Mouse (Mus musculus) right cerebral cortex, postnatal 25 days (tissue): ENCODE measurements around the gene Baz2a.
A peak's percentile ranks its signal among the peaks of the same experiment; 100 is the strongest.
"Not testable (repeated sequence)": the region's sequence is repeated elsewhere in the genome, so short reads cannot be mapped to it uniquely, and the experiment has no call there.

ENCODE experiments used
- DNase-seq: peaks from one replicate; pipeline ENCODE4 v3.0.0; 2022

Baz2a gene

GRCm38 (mm10) chr10:128125951-128126350 is 34.6 kb downstream of the Baz2a start:
- DNase-seq: no peak

- DNase-seq: no peak
Measured at GRCm38 (mm10) chr10:128127497-128127896, 36.1 kb downstream of the Baz2a start.

DNA sequence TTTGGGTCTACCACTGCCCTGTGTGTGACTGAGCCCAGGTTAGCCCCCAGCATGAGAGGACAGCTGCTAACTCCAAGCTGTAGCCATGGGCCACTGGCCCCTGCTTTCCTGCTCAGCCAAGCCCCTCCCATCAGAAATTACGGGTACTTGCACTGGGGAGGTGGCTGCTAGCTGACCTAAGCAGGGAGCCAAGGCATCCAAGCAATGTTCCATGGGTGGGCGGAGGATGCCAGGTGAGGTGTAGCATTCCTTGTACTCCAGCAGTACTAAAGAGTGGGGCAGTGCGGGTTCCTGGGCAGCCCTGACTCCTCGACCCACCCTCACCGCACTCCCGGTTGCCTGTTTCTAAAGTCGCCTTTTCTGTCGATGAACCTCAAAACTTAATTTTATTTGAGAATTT is 36.8 kb downstream of the Baz2a start:
- no peak for DNase-seq

GRCm38 (mm10) chr10:128131297-128131696 is 39.9 kb downstream of the Baz2a start:
- DNase-seq: no peak

DNA sequence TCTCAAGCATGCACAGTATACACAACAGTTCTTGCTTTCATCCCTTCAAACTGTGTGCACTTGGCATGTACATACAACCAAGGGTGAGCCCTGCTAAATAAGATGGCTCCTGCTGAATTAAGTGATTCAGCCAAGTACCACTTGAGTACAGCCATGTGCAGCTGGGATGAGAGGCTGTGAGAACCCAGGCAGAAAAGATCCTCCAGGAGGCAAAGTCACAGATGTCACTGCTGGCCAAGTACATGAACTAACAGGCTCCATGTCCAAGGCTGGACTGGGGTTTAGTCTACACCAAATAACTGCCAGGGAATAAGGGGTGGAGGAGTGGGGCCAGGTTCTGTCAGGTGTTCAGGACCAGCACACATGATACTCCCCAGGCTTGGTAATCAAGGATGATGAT is 40.4 kb downstream of the Baz2a start:
- no peak for DNase-seq

DNA sequence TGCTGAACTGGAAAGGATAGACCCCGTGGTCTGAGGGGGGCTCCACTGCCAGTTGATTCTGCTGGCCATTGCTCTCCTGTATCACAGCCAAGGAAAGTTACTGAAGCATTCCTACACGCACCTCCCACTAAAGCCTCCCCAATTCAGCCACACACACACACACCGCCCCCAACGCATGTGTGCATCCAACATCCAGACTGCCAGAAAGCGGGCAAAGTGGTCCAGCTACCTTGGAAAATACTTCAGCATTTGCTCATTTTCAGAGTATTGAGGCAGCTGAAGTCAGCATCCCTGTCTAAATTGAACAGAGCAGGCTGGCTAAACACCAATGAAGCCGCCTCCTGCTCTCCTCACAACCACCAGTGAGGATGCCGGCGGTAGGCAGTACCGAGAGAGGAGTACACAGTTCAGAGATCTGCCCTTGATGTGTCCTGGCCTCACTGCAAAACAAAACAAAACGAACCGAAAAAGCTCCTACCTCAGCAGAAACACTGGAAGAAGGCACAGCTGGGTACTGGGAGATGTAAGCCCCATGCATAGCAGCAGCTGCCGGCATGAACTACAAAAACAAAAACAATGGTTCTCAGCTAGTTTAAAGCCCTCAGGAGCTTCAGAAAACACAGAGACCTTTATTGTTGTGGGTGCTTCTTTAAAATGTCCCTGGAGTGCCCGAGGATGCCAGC is 42.4 kb downstream of the Baz2a start:
- peak; percentile 72 for DNase-seq

DNA sequence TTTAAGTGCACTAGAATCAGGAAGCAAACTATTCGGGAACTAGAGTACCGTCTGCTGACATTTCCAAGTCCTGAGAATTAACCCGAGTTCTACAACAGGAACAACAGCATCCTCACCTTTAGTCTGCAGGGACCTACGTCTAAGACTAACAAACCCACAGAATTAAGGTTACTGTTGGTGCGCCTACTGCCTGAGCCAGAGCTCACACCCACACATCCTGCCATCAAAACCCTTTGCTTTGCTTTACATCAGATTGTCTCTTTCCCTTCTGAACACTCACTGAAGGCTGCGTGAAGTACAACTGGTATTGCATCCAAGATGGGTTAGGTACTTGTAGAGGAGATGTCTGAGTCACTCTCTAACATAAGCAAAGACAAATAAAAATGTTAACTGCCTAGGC is 44.0 kb downstream of the Baz2a start:
- DNase-seq: no peak

DNA sequence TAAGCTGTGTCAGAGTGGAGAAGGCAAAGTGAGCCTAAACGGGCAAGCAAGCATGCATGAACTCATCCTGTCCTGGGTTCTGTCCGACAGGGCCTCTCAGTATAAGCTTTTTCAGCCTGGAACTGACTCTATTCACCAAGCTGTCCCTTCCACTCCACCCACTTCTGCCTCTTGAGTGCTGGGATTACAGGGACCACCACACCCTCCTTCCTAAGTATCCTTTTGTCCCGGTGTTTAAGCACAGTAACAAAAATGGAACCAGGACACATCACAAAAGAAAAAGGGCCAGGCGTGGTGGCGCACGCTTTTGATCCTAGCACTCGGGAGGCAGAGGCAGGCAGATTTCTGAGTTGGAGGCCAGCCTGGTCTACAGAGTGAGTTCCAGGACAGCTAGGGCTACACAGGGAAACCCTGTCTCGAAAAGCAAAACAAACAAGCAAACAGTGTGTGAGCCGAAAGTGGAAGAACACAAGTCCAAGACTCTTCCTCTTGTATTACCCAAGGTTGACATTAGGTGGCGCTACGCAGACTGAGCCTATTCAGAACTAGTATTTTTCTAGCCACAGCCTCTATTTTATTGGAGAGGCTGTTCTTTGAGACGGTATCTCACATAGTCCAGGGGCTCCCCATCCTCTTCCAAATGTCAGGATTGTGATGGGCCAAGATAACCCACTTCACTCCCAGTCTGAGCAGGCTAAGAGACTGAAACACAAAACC is 49.0 kb downstream of the Baz2a start:
- no peak for DNase-seq

DNA sequence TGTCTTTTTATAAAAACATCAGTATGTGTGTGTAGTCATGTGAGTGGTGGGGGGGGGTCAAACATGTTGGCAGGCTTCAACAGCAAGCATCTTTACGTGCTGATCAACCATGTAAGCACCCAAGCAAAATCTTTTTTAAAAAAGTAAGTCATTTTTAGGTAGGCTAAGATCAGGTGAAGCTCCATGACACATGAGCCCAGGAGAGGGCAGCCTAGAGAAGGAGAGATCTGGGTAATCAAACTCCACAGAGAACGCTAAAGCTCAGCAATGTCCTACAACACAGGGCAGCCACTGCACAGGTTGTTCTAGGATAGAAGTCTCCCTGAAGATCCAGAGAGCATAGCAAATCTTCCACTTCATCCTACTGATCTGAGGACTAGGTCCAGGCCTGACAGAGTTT is 50.8 kb downstream of the Baz2a start:
- no peak for DNase-seq

GRCm38 (mm10) chr10:128143659-128144058 is 52.3 kb downstream of the Baz2a start:
- DNase-seq: no peak

DNA sequence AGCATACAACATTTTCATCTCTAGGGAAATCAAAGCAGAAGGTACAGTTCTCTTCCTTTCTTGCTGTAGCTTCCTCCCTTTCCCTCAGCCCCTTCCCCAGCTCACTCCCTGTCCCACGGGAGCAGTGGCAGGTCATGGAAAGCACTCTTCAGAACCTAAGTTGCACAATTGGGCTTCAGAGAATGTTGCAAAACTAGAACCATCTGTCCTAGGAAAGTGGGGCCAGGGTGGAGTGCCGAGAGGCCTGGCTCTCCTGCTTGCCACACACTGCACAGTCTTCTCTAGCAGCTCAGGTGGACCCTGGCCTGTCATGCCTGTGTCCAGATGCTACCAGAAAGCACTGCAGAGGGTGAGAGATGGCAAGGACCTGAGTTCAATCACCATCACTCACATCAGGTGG is 53.6 kb downstream of the Baz2a start:
- DNase-seq: no peak

GRCm38 (mm10) chr10:128148789-128149365 is 57.5 kb downstream of the Baz2a start:
- no peak for DNase-seq

DNA sequence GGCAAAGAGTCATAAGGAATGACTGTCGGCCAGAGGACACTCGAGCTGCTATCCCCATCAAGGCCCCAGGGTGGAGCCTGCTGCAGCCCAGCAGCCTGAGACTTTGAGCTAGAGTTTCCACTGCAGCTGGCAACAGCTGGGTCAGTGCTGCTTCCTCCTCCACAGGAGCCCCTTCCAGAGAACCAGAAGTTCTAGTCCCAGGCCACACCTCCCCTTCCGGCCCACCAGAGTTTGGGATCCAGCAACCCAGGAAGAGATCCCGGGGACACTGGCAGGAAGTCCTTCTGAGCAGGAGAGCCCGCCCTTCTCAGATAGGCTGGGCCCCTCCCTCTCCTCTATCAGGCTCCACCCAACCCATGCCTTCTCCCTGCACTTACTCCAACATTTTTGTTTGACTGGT is 58.2 kb downstream of the Baz2a start:
- no peak for DNase-seq

GRCm38 (mm10) chr10:128150941-128151340 is 59.6 kb downstream of the Baz2a start:
- no peak for DNase-seq

DNA sequence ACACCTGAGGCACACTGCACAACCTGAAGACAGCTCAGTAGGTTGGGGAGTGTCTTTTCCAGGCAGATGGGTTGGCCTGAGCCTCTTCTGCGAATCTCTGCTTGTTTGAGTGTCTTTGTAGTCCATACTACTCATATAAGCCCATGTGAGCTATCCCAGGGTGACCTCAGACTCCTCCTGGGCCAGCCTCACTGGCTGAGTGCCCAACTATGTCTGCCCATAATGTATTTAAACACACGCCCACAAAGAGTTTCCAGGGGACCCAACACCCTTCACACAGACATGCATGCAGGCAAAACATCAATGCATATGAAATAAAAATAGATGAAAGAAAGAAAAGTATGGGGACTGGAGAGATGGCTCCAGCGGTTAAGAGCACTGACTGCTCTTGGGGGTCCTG is 62.6 kb downstream of the Baz2a start:
- DNase-seq: no peak

DNA sequence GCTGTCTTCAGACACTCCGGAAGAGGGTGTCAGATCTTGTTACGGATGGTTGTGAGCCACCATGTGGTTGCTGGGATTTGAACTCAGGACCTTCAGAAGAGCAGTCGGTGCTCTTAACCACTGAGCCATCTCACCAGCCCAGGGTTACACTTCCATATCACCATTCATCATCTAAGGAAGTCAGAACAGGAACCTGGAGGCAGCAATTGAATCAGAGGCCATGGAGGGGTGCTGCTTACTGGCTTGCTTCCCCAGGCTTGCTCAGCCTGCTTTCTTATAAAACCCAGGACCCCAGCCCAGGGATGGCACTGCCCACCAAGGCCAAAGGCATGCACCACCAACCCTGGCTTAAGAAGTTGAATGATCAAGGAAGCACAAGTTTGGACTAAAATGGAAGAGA is 74.3 kb downstream of the Baz2a start:
- DNase-seq: not testable (repeated sequence)

- no peak for DNase-seq
Measured at GRCm38 (mm10) chr10:128167091-128167490, 75.7 kb downstream of the Baz2a start.

DNA sequence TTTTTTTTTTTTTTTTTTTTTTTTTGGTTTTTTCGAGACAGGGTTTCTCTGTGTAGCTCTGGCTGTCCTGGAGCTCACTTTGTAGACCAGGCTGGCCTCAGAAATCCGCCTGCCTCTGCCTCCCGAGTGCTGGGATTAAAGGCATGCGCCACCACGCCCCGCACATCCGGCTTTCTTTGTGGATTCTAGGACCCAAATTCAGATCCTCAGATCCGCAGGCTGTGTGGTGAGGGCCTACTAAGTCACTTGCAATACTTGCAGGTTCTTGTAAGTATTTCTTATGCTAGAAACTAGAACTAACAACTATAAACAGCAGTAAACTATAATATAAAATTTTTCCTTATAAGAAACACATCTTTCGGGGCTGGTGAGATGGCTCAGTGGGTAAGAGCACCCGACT is 80.0 kb downstream of the Baz2a start:
- DNase-seq: not testable (repeated sequence)

- no peak for DNase-seq
Measured at GRCm38 (mm10) chr10:128175302-128175701, 83.9 kb downstream of the Baz2a start.

DNA sequence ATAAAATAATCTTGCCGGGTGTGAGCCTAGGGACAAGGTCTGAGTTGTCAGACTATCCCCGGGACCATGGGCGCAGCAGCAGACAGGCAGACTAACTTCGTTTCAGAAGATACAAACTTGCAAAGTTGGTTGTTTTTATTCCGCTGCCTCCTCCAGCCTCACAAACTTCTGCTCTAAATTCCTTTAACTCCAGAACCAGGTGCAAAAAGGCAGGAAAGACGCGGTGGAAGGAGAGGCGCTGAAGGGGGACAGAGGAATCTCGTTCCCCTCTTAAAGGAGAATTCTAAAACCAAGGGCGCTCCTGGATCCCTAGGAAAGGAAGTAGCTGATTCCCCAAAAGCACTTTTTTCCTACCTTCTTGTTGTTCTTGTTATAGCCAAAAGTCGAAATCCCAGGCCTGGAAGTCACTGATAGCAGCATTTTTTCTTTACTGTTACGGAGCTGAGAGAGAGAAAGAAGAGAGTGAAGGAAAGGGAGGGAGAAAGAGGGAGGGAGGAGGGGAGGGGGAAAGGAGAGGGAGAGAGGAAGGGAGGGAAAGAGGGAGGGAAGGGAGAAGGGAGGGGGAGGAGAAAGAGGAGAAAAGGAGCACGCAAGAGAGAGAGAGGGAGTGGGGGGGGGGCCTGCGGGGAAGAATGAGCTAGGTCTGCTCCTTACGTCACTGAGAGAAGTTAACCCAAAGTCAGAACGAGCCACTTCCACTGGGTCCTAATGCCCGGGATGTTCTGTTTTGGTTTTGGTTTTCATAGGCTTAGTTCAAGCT is 84.8 kb downstream of the Baz2a start:
- peak; percentile 19 for DNase-seq

DNA sequence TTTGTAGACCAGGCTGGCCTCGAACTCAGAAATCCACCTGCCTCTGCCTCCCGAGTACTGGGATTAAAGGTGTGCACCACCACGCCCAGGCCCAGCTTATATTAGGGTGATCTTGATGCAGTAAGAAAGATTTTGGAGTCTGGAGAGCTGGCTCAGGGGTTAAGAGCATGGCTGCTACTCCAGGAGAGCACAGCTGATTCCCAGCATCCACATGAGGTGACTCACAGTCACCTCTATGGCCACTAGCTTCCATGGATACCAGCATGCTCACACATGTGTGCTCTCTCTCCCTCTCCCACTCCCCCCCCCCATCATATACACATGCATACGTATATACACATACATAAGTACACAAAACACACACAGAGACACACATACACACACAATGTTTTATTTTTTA is 85.9 kb downstream of the Baz2a start:
- DNase-seq: no peak
